Mouse (Mus musculus) forebrain, embryonic 15.5 days (tissue): Measurements from ENCODE around the gene Rap1gap. TPM values are rescaled to one million over a fixed set of nuclear protein-coding genes. Genes with fewer than 3 reads are reported as not detected.

Experiments
- ATAC-seq: fragments of 200-750 bp; cut with Nextera tagmentation; replicated peaks from 2 replicates; pipeline ENCODE4 v1.8.0; 2017; ENCODE audit warnings: mild to moderate bottlenecking, moderate TSS enrichment, moderate library complexity
- H3K27ac ChIP-seq: fragments of 300-500 bp; sonication (generic); replicated peaks from 2 replicates; pipeline ENCODE4 v1.5.1; 2015; ENCODE audit warnings: mild to moderate bottlenecking, inconsistent platforms
- H3K27me3 ChIP-seq: fragments of 300-500 bp; sonication (generic); 2 replicates; pipeline ENCODE4 v1.6.1; 2015; ENCODE audit warnings: inconsistent platforms
- H3K36me3 ChIP-seq: fragments of 300-500 bp; sonication (generic); 2 replicates; pipeline ENCODE4 v1.6.1; 2015; ENCODE audit warnings: mild to moderate bottlenecking, inconsistent platforms
- H3K4me1 ChIP-seq: fragments of 300-500 bp; sonication (generic); 2 replicates; pipeline ENCODE4 v1.6.1; 2015; ENCODE audit warnings: inconsistent platforms
- H3K4me2 ChIP-seq: fragments of 300-500 bp; sonication (generic); replicated peaks from 2 replicates; pipeline ENCODE4 v1.6.1; 2015; ENCODE audit warnings: mild to moderate bottlenecking, inconsistent platforms
- H3K4me3 ChIP-seq: fragments of 300-500 bp; sonication (generic); 2 replicates; pipeline ENCODE4 v1.5.1; 2015; ENCODE audit warnings: mild to moderate bottlenecking, inconsistent platforms
- H3K9ac ChIP-seq: fragments of 300-500 bp; sonication (generic); replicated peaks from 2 replicates; pipeline ENCODE4 v1.6.1; 2015; ENCODE audit warnings: mild to moderate bottlenecking, inconsistent platforms
- H3K9me3 ChIP-seq: fragments of 300-500 bp; sonication (generic); 2 replicates; pipeline ENCODE4 v1.6.1; 2016; ENCODE audit warnings: inconsistent platforms
- WGBS: fragments of 180-500 bp; shearing (Covaris S2); methylation state at CpG from one replicate; pipeline ENCODE4 v1.1.7; 2015; ENCODE audit warnings: mixed read lengths; 5-methylcytosine and 5-hydroxymethylcytosine counted together
- polyA plus RNA-seq: library from polyadenylated mRNA; unstranded; fragments of >200 nt; fragmentation: Nextera tagmentation; extraction: Ambion mirVana; gene quantifications from 2 replicates; pipeline ENCODE4 v1.2.1, GENCODE M21; 2015

The Rap1gap gene
- polyA plus RNA-seq, 1 experiment from 2014 or later, result 40.4 TPM

- H3K4me2 ChIP-seq, result no peak overlapping the region
- no peaks in the 10 kb centered on the region for H3K9me3 ChIP-seq
- no peak overlapping the region for H3K9ac ChIP-seq
- no peak overlapping the region for H3K27ac ChIP-seq
- H3K36me3 ChIP-seq, result peaks cover 77% of the 10 kb centered on the region
- H3K27me3 ChIP-seq, result no peaks in the 10 kb centered on the region
- WGBS, result 84% methylated on average over 6 of the region's 6 CpGs
- no peak overlapping the region for H3K4me3 ChIP-seq
- ATAC-seq, result no peak
- no peaks in the 10 kb centered on the region for H3K4me1 ChIP-seq
These were observed 16.9 kb upstream of the Rap1gap start for GRCm38 (mm10) chr4:137647648-137648047.

GRCm38 (mm10) chr4:137648230-137648629 is 16.3 kb upstream of the Rap1gap start:
- 86% methylated on average over 9 of the region's 9 CpGs for WGBS
- Histone ChIP-seq H3K4me3 (no peak overlapping the region), H3K36me3 (peaks cover 82% of the 10 kb centered on the region), H3K27me3 (no peaks in the 10 kb centered on the region), H3K9me3 (no peaks in the 10 kb centered on the region), H3K9ac (no peak overlapping the region), H3K4me2 (no peak overlapping the region), H3K27ac (no peak overlapping the region), H3K4me1 (no peaks in the 10 kb centered on the region)
- no peak for ATAC-seq

- H3K36me3 ChIP-seq, result peaks cover 83% of the 10 kb centered on the region
- no peaks in the 10 kb centered on the region for H3K9me3 ChIP-seq
- no peak for ATAC-seq
- H3K4me3 ChIP-seq, result no peak overlapping the region
- H3K4me2 ChIP-seq, result no peak overlapping the region
- no peak overlapping the region for H3K9ac ChIP-seq
- H3K4me1 ChIP-seq, result no peaks in the 10 kb centered on the region
- no peak overlapping the region for H3K27ac ChIP-seq
- WGBS, result 88% methylated on average over 5 of the region's 5 CpGs
- H3K27me3 ChIP-seq, result no peaks in the 10 kb centered on the region
These were observed 13.6 kb upstream of the Rap1gap start for GRCm38 (mm10) chr4:137650912-137651311.

- H3K27me3 ChIP-seq, result no peaks in the 10 kb centered on the region
- WGBS, result 98% methylated on average over 5 of the region's 5 CpGs
- no peak for ATAC-seq
- peaks cover 86% of the 10 kb centered on the region for H3K36me3 ChIP-seq
- no peak overlapping the region for H3K9ac ChIP-seq
- H3K27ac ChIP-seq, result no peak overlapping the region
- no peaks in the 10 kb centered on the region for H3K9me3 ChIP-seq
- no peak overlapping the region for H3K4me2 ChIP-seq
- no peaks in the 10 kb centered on the region for H3K4me1 ChIP-seq
- no peak overlapping the region for H3K4me3 ChIP-seq
These were observed 11.6 kb upstream of the Rap1gap start for GRCm38 (mm10) chr4:137652835-137653346.

- Histone ChIP-seq H3K27ac (no peak overlapping the region), H3K9ac (no peak overlapping the region), H3K4me2 (no peak overlapping the region), H3K4me3 (no peak overlapping the region), H3K9me3 (no peaks in the 10 kb centered on the region), H3K4me1 (peaks cover 2% of the 10 kb centered on the region; the same call in 1 of the 2 replicates), H3K36me3 (peaks cover 64% of the 10 kb centered on the region), H3K27me3 (no peaks in the 10 kb centered on the region)
- 84% methylated on average over 18 of the region's 18 CpGs for WGBS
- ATAC-seq, result no peak
These were observed 9.1 kb upstream of the Rap1gap start for GRCm38 (mm10) chr4:137655241-137656031.

- Histone ChIP-seq H3K9ac (no peak overlapping the region), H3K27me3 (no peaks in the 10 kb centered on the region), H3K4me2 (no peak overlapping the region), H3K27ac (no peak overlapping the region), H3K9me3 (no peaks in the 10 kb centered on the region), H3K36me3 (peaks cover 43% of the 10 kb centered on the region), H3K4me1 (peaks cover 13% of the 10 kb centered on the region), H3K4me3 (no peak overlapping the region)
- 85% methylated on average over 8 of the region's 8 CpGs for WGBS
- ATAC-seq, result no peak
These were observed 6.9 kb upstream of the Rap1gap start for GRCm38 (mm10) chr4:137657674-137658073.

GRCm38 (mm10) chr4:137659541-137659940 is 5.0 kb upstream of the Rap1gap start:
- H3K27me3 ChIP-seq, result 0 out of 2 replicates have a peak, but pooled peaks cover 3% of the 10 kb centered on the region
- no peak overlapping the region for H3K4me3 ChIP-seq
- no peak overlapping the region for H3K4me2 ChIP-seq
- whole genome bisulfite sequencing, result 51% methylated on average over 4 of the region's 4 CpGs
- H3K36me3 ChIP-seq, result peaks cover 27% of the 10 kb centered on the region
- ATAC-seq, result no peak
- H3K27ac ChIP-seq, result no peak overlapping the region
- H3K9ac ChIP-seq, result no peak overlapping the region
- no peaks in the 10 kb centered on the region for H3K9me3 ChIP-seq
- H3K4me1 ChIP-seq, result peaks cover 25% of the 10 kb centered on the region

- ATAC-seq, result no peak
- peak overlapping the region; percentile 34; the same call in 1 of the 2 replicates for H3K27ac ChIP-seq
- no peak overlapping the region for H3K9ac ChIP-seq
- peaks cover 21% of the 10 kb centered on the region for H3K36me3 ChIP-seq
- no peak overlapping the region for H3K4me3 ChIP-seq
- no peak overlapping the region for H3K4me2 ChIP-seq
- peaks cover 35% of the 10 kb centered on the region for H3K4me1 ChIP-seq
- 0 out of 2 replicates have a peak, but pooled peaks cover 3% of the 10 kb centered on the region for H3K27me3 ChIP-seq
- no peaks in the 10 kb centered on the region for H3K9me3 ChIP-seq
- 64% methylated on average over 10 of the region's 10 CpGs for WGBS
These were observed 4.0 kb upstream of the Rap1gap start for GRCm38 (mm10) chr4:137660364-137661077.

- Histone ChIP-seq H3K27me3 (0 out of 2 replicates have a peak, but pooled peaks cover 3% of the 10 kb centered on the region), H3K4me3 (no peak overlapping the region), H3K4me2 (no peak overlapping the region), H3K9me3 (no peaks in the 10 kb centered on the region), H3K9ac (no peak overlapping the region), H3K27ac (peak overlapping the region; percentile 34; the same call in 1 of the 2 replicates), H3K36me3 (peaks cover 15% of the 10 kb centered on the region), H3K4me1 (peaks cover 37% of the 10 kb centered on the region)
- 43% methylated on average over 2 of the region's 2 CpGs for WGBS
- ATAC-seq, result no peak
These were observed 3.5 kb upstream of the Rap1gap start for GRCm38 (mm10) chr4:137661078-137661450.

GRCm38 (mm10) chr4:137661547-137661946 is 3.0 kb upstream of the Rap1gap start:
- ATAC-seq, result no peak
- Histone ChIP-seq H3K9ac (no peak overlapping the region), H3K36me3 (peaks cover 10% of the 10 kb centered on the region), H3K4me3 (no peak overlapping the region), H3K4me2 (no peak overlapping the region), H3K27ac (peak overlapping the region; percentile 58), H3K4me1 (peaks cover 41% of the 10 kb centered on the region), H3K9me3 (no peaks in the 10 kb centered on the region), H3K27me3 (0 out of 2 replicates have a peak, but pooled peaks cover 3% of the 10 kb centered on the region)
- WGBS, result 19% methylated on average over 6 of the region's 6 CpGs

- Histone ChIP-seq H3K36me3 (no peaks in the 10 kb centered on the region), H3K27me3 (0 out of 2 replicates have a peak, but pooled peaks cover 3% of the 10 kb centered on the region), H3K9me3 (no peaks in the 10 kb centered on the region), H3K27ac (no peak overlapping the region), H3K4me1 (peaks cover 59% of the 10 kb centered on the region), H3K9ac (no peak overlapping the region), H3K4me2 (no peak overlapping the region), H3K4me3 (no peak overlapping the region)
- ATAC-seq, result no peak
- WGBS, result 78% methylated on average over 4 of the region's 4 CpGs
These were observed 1.0 kb upstream of the Rap1gap start for GRCm38 (mm10) chr4:137663491-137663890.
